ENCODE assay signal across 8 mouse cellular contexts in the genomic region with DNA sequence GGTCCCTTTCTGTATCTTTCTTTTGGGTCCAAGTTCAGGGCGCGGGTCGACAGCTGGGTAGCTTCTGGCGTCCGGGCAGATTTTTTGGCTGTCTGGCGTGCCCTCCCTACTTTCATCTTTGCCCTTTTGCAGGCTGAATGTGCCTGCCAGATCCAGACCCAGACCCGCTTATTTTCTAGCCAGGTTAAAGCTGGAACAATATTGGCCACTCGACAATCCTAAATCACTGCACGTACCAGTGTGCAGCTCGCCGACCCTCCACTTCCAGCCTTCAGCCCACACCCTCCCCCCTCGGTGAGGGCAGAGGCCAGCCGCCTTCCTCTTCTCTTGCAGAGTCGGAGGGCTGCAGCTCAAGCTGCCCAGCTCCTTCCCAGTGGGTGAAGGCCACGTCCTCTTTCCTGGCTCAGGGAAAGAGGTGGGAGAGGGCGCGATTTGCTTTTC. TPM values are rescaled to one million over a fixed set of nuclear protein-coding genes. Genes with fewer than 3 reads are reported as not detected.
A peak's percentile ranks its signal among the peaks of the same experiment; 100 is the strongest.
DNase-seq lines count a peak whose midpoint lies in the region; ATAC-seq and TF ChIP-seq lines count a peak whose summit lies in the region.

No protein-coding gene starts in this region.

- peak; percentile 28 for DNase-seq in cerebellum, adult 11 months
- DNase-seq in NIH3T3 (ENCODE audit: low read depth): peak; percentile 9
- DNase-seq in embryonic facial prominence, embryonic 11.5 days (ENCODE audit: low spot score): peak; percentile 57
- DNase-seq in heart, postnatal 4 days: peak; percentile 36
- DNase-seq in liver, adult 2 months (ENCODE audit: extremely low read depth, low read depth, low spot score): peak; percentile 47

- TF ChIP-seq POLR2A in liver, adult 2 months (IDR thresholded peaks at IDR 0.05; ENCODE audit: extremely low read depth, insufficient read depth, low read length): no peak

- no peaks in the 10 kb centered on the region for H3K27me3 ChIP-seq in embryonic facial prominence, embryonic 11.5 days (ENCODE audit: control insufficient read depth, insufficient read depth, low read length)
- H3K27me3 ChIP-seq in liver, adult 2 months (ENCODE audit: control insufficient read depth, insufficient read depth, low read length): no peaks in the 10 kb centered on the region
- H3K27me3 ChIP-seq in neural tube, embryonic 13.5 days: peaks cover 3% of the 10 kb centered on the region; the same call in 1 of the 2 replicates

- WGBS in embryonic facial prominence, embryonic 11.5 days: 0% methylated on average over 17 of the region's 17 CpGs
- WGBS in liver, adult 2 months: 1% methylated on average over 17 of the region's 17 CpGs
- under 1% methylated on average over 17 of the region's 17 CpGs for WGBS in neural tube, embryonic 13.5 days

- H3K4me2 ChIP-seq in embryonic facial prominence, embryonic 11.5 days (ENCODE audit: low read depth, low read length): peak overlapping the region; percentile 92
- H3K4me2 ChIP-seq in neural tube, embryonic 13.5 days: peak overlapping the region; percentile 91

- peak overlapping the region; percentile 83 for H3K4me3 ChIP-seq in embryonic facial prominence, embryonic 11.5 days (ENCODE audit: low read depth, low read length)
- H3K4me3 ChIP-seq in liver, adult 2 months (ENCODE audit: insufficient read depth, low read depth, low read length): peak overlapping the region; percentile 71
- peak overlapping the region; percentile 81 for H3K4me3 ChIP-seq in neural tube, embryonic 13.5 days

- no peaks in the 10 kb centered on the region for H3K36me3 ChIP-seq in embryonic facial prominence, embryonic 11.5 days (replicated peaks; ENCODE audit: control insufficient read depth, insufficient read depth, low read depth, low read length)
- H3K36me3 ChIP-seq in liver, adult 2 months (ENCODE audit: control insufficient read depth, insufficient read depth, low read length): no peaks in the 10 kb centered on the region
- H3K36me3 ChIP-seq in neural tube, embryonic 13.5 days: no peaks in the 10 kb centered on the region

- ATAC-seq in cerebellum, adult (ENCODE audit: insufficient number of reproducible peaks, low FRiP score, low TSS enrichment): no peak
- 0 out of 2 replicates have a peak, but pooled peaks have one; percentile 19 for ATAC-seq in embryonic facial prominence, embryonic 11.5 days (replicated peaks; ENCODE audit: insufficient number of reproducible peaks, low FRiP score, low TSS enrichment, low read depth)
- ATAC-seq in neural tube, embryonic 13.5 days (ENCODE audit: low read depth): no peak
- no peak for ATAC-seq in CD4-positive, CD25-positive, alpha-beta regulatory T cell, adult 4 months

- H3K9ac ChIP-seq in embryonic facial prominence, embryonic 11.5 days (replicated peaks; ENCODE audit: low read length): peak overlapping the region; percentile 96
- peak overlapping the region; percentile 94 for H3K9ac ChIP-seq in liver, adult 2 months (ENCODE audit: low read depth, low read length)
- H3K9ac ChIP-seq in neural tube, embryonic 13.5 days: peak overlapping the region; percentile 90

- H3K27ac ChIP-seq in embryonic facial prominence, embryonic 11.5 days (replicated peaks; ENCODE audit: low read depth, low read length): no peak overlapping the region
- H3K27ac ChIP-seq in liver, adult 2 months (replicated peaks; ENCODE audit: insufficient read depth, low read depth, low read length): no peak overlapping the region
- H3K27ac ChIP-seq in neural tube, embryonic 13.5 days (replicated peaks): peak overlapping the region; percentile 97

- H3K9me3 ChIP-seq in embryonic facial prominence, embryonic 11.5 days (replicated peaks; ENCODE audit: control insufficient read depth, low read length): no peaks in the 10 kb centered on the region
- H3K9me3 ChIP-seq in neural tube, embryonic 13.5 days: no peaks in the 10 kb centered on the region

- peaks cover 33% of the 10 kb centered on the region for H3K79me2 ChIP-seq in liver, adult 2 months (ENCODE audit: control insufficient read depth, insufficient read depth, low read length)

- no peak for TF ChIP-seq CTCF in liver, adult 2 months (IDR thresholded peaks at IDR 0.05; ENCODE audit: low read depth, low read length)

- no peaks in the 10 kb centered on the region; the same call in 1 of the 2 replicates for H3K4me1 ChIP-seq in embryonic facial prominence, embryonic 11.5 days (ENCODE audit: control insufficient read depth, insufficient read depth, low read length)
- peaks cover 16% of the 10 kb centered on the region for H3K4me1 ChIP-seq in liver, adult 2 months (ENCODE audit: control insufficient read depth, insufficient read depth, low read length)
- H3K4me1 ChIP-seq in neural tube, embryonic 13.5 days (replicated peaks): peaks cover 35% of the 10 kb centered on the region

RNA-seq across cellular contexts. Expression of a gene that starts 1.7 kb away (rescaled TPM):
- 28.7 TPM in 2 replicates for polyA plus RNA-seq in embryonic facial prominence, embryonic 11.5 days (2014; fragmentation: Nextera tagmentation; extraction: Ambion mirVana)
- total RNA-seq in heart, postnatal 4 days (2021): 10 to 100 TPM; 69.3 to 72.5 TPM
- total RNA-seq in liver, adult 2 months (2014; rRNA removed): 19.9 and 21.4 TPM in 2 replicates
- 12.4 and 17.4 TPM in 2 replicates for polyA plus RNA-seq in liver, adult 2 months (2012; rRNA removed)
- polyA plus RNA-seq in neural tube, embryonic 13.5 days (2015; fragmentation: Nextera tagmentation; extraction: Ambion mirVana): 38.5 and 45.9 TPM in 2 replicates
- polyA plus RNA-seq in CD4-positive, CD25-positive, alpha-beta regulatory T cell, adult 4 months (2017; shearing (Covaris generic)): not detected

Comparison
In these comparisons a context has a peak if more than half of its experiments do, and no peak if none do; other contexts are left out.
1. RNA of a gene that starts 1.7 kb away (polyA plus RNA-seq): 38.5 to 45.9 TPM in neural tube, embryonic 13.5 days, 28.7 TPM in embryonic facial prominence, embryonic 11.5 days and 12.4 to 17.4 TPM in liver, adult 2 months; not detected in CD4-positive, CD25-positive, alpha-beta regulatory T cell, adult 4 months; every median in the first group is over 10 times any median in the second.
2. Peak in every context shown above with its lines, with median percentiles within 50 percentile points of each other: DNase-seq, H3K4me3 ChIP-seq and H3K9ac ChIP-seq.